Mouse (Mus musculus) heart, embryonic 10.5 days (tissue): ENCODE measurements at regions not wholly inside any gene's neighbourhood (a gene's known extent, or its start where the extent isn't known, plus 50 kb on each side); places are given as distances from the start of the nearest gene placed in this dataset.

Experiments used
- DNase-seq: peaks from one replicate; pipeline ENCODE4 v3.0.0-alpha.2; 2017; ENCODE audit warnings: low spot score
- H3K27ac ChIP-seq: fragments of 300-500 bp; sonication (generic); 2 replicates; pipeline ENCODE4 v1.5.1; 2016; ENCODE audit warnings: mild to moderate bottlenecking
- H3K27me3 ChIP-seq: fragments of 300-500 bp; sonication (generic); 2 replicates; pipeline ENCODE4 v1.6.1; 2016; ENCODE audit warnings: mild to moderate bottlenecking; ENCODE audit not compliant: poor library complexity, insufficient read depth, severe bottlenecking
- H3K36me3 ChIP-seq: fragments of 300-500 bp; sonication (generic); 2 replicates; pipeline ENCODE4 v1.6.1; 2016; ENCODE audit warnings: mild to moderate bottlenecking, moderate library complexity
- H3K4me1 ChIP-seq: fragments of 300-500 bp; sonication (generic); 2 replicates; pipeline ENCODE4 v1.6.1; 2016; ENCODE audit warnings: mild to moderate bottlenecking
- H3K4me3 ChIP-seq: fragments of 300-500 bp; sonication (generic); 2 replicates; pipeline ENCODE4 v1.5.1; 2016; ENCODE audit warnings: mild to moderate bottlenecking, moderate library complexity
- H3K9me3 ChIP-seq: fragments of 300-500 bp; sonication (generic); 2 replicates; pipeline ENCODE4 v1.6.1; 2016; ENCODE audit warnings: mild to moderate bottlenecking, moderate library complexity
- WGBS: fragments of 180-500 bp; shearing (Covaris S2); methylation state at CpG from one replicate; pipeline ENCODE4 v1.1.7; 2016; 5-methylcytosine and 5-hydroxymethylcytosine counted together

GRCm38 (mm10) chr13:63735739-63736138 is 79.3 kb upstream of the Ercc6l2 start:
- DNase-seq = no peak
- Histone ChIP-seq H3K9me3 (no peaks in the 10 kb centered on the region), H3K27ac (no peak overlapping the region), H3K4me1 (no peaks in the 10 kb centered on the region), H3K36me3 (no peaks in the 10 kb centered on the region), H3K27me3 (no peaks in the 10 kb centered on the region), H3K4me3 (no peak overlapping the region)
- 80% methylated on average over 5 of the region's 5 CpGs for WGBS

- H3K4me3 ChIP-seq = no peak overlapping the region
- 72% methylated on average over 2 of the region's 2 CpGs for WGBS
- no peak overlapping the region for H3K27ac ChIP-seq
- no peak for DNase-seq
- H3K9me3 ChIP-seq = no peaks in the 10 kb centered on the region
- H3K4me1 ChIP-seq = no peaks in the 10 kb centered on the region
- H3K36me3 ChIP-seq = no peaks in the 10 kb centered on the region
- H3K27me3 ChIP-seq = no peaks in the 10 kb centered on the region
Measured at GRCm38 (mm10) chr13:63741879-63742278, 73.2 kb upstream of the Ercc6l2 start.

GRCm38 (mm10) chr13:63748788-63749187 is 66.3 kb upstream of the Ercc6l2 start:
- H3K4me1 ChIP-seq = no peaks in the 10 kb centered on the region
- H3K27me3 ChIP-seq = no peaks in the 10 kb centered on the region
- 82% methylated on average over 2 of the region's 2 CpGs for WGBS
- no peak overlapping the region for H3K27ac ChIP-seq
- no peak overlapping the region for H3K4me3 ChIP-seq
- no peak for DNase-seq
- no peaks in the 10 kb centered on the region for H3K9me3 ChIP-seq
- H3K36me3 ChIP-seq = no peaks in the 10 kb centered on the region

GRCm38 (mm10) chr13:63749997-63750396 is 65.0 kb upstream of the Ercc6l2 start:
- WGBS = 72% methylated on average over 4 of the region's 4 CpGs
- no peak for DNase-seq

GRCm38 (mm10) chr13:63751196-63751595 is 63.8 kb upstream of the Ercc6l2 start:
- H3K4me1 ChIP-seq = no peaks in the 10 kb centered on the region
- no peaks in the 10 kb centered on the region for H3K9me3 ChIP-seq
- H3K27ac ChIP-seq = no peak overlapping the region
- H3K4me3 ChIP-seq = no peak overlapping the region
- no peaks in the 10 kb centered on the region for H3K36me3 ChIP-seq
- H3K27me3 ChIP-seq = no peaks in the 10 kb centered on the region
- DNase-seq = no peak
- 51% methylated on average over 2 of the region's 2 CpGs for WGBS

More at GRCm38 (mm10) chr13:63749997-63750396, 65.0 kb upstream of the Ercc6l2 start:
- no peaks in the 10 kb centered on the region for H3K4me1 ChIP-seq
- H3K36me3 ChIP-seq = no peaks in the 10 kb centered on the region
- H3K4me3 ChIP-seq = no peak overlapping the region
- no peak overlapping the region for H3K27ac ChIP-seq
- no peaks in the 10 kb centered on the region for H3K9me3 ChIP-seq
- no peaks in the 10 kb centered on the region for H3K27me3 ChIP-seq

GRCm38 (mm10) chr13:63757061-63757460 is 58.0 kb upstream of the Ercc6l2 start:
- no peak for DNase-seq
- H3K9me3 ChIP-seq = 0 out of 2 replicates have a peak, but pooled peaks cover 3% of the 10 kb centered on the region
- H3K4me3 ChIP-seq = no peak overlapping the region
- H3K36me3 ChIP-seq = no peaks in the 10 kb centered on the region
- WGBS = 77% methylated on average over 5 of the region's 5 CpGs
- H3K27me3 ChIP-seq = no peaks in the 10 kb centered on the region
- H3K27ac ChIP-seq = no peak overlapping the region
- H3K4me1 ChIP-seq = no peaks in the 10 kb centered on the region

- Histone ChIP-seq H3K27me3 (no peaks in the 10 kb centered on the region), H3K4me1 (no peaks in the 10 kb centered on the region), H3K4me3 (no peak overlapping the region), H3K9me3 (0 out of 2 replicates have a peak, but pooled peaks cover 3% of the 10 kb centered on the region), H3K27ac (no peak overlapping the region), H3K36me3 (no peaks in the 10 kb centered on the region)
- DNase-seq = no peak
Measured at GRCm38 (mm10) chr13:63761542-63761941, 53.5 kb upstream of the Ercc6l2 start.
